ENCODE assay signal across 11 mouse cellular contexts in genomic region chr5:51868223-51868713, GRCm38 (mm10).
A peak's percentile ranks its signal among the peaks of the same experiment; 100 is the strongest.
DNase-seq lines count a peak whose midpoint lies in the region; ATAC-seq lines count a peak whose summit lies in the region.
"Had no signal": no experiment of that assay in that cellular context is flagged by ENCODE, and none has a peak within 500 bp of the region (broad histone marks: within the 10 kb centered on the region; RNA-seq: fewer than 3 reads in every experiment).

No protein-coding gene starts in this region.

- peak overlapping the region; percentile 4; the same call in 1 of the 2 replicates for H3K4me3 ChIP-seq in limb, embryonic 15.5 days
- 0 out of 2 replicates have a peak overlapping the region, but pooled peaks have one; percentile 9 for H3K4me3 ChIP-seq in stomach, embryonic 16.5 days (replicated peaks; ENCODE audit: low read length)
- H3K4me3 ChIP-seq: embryonic facial prominence, embryonic 15.5 days; megakaryocyte, embryonic 14.5 days had no signal

- H3K4me1 ChIP-seq in limb, embryonic 15.5 days = peaks cover 3% of the 10 kb centered on the region; the same call in 1 of the 2 replicates
- H3K4me1 ChIP-seq in stomach, embryonic 16.5 days (ENCODE audit: control insufficient read depth, insufficient read depth, low read length) = 0 out of 2 replicates have a peak, but pooled peaks cover 4% of the 10 kb centered on the region
- H3K4me1 ChIP-seq: embryonic facial prominence, embryonic 15.5 days; megakaryocyte, embryonic 14.5 days had no signal

- peak overlapping the region; percentile 15 for H3K4me2 ChIP-seq in limb, embryonic 15.5 days
- H3K4me2 ChIP-seq in stomach, embryonic 16.5 days (ENCODE audit: low read depth, low read length) = peak overlapping the region; percentile 38
- H3K4me2 ChIP-seq: embryonic facial prominence, embryonic 15.5 days had no signal

- intact Hi-C loops in left cerebral cortex, postnatal 4 days (cut with DNase I) = no loop called here

- 49% methylated on average over 18 of the region's 18 CpGs for WGBS in limb, embryonic 15.5 days
- WGBS in stomach, embryonic 16.5 days = 51% methylated on average over 18 of the region's 18 CpGs

- H3K27ac ChIP-seq in limb, embryonic 15.5 days = no peak overlapping the region
- no peak overlapping the region for H3K27ac ChIP-seq in stomach, embryonic 16.5 days (ENCODE audit: low read length)
- H3K27ac ChIP-seq: embryonic facial prominence, embryonic 15.5 days had no signal

- no peaks in the 10 kb centered on the region for H3K36me3 ChIP-seq in limb, embryonic 15.5 days
- H3K36me3 ChIP-seq in stomach, embryonic 16.5 days (ENCODE audit: control insufficient read depth, insufficient read depth, low read length) = no peaks in the 10 kb centered on the region
- H3K36me3 ChIP-seq: embryonic facial prominence, embryonic 15.5 days had no signal

- no peak for ATAC-seq in limb, embryonic 15.5 days (ENCODE audit: insufficient number of reproducible peaks, low FRiP score, low TSS enrichment, low read depth)
- ATAC-seq in stomach, embryonic 16.5 days (ENCODE audit: insufficient read depth, low FRiP score) = no peak
- ATAC-seq in activated CD4-positive, CD25-positive, alpha-beta regulatory T cell, adult 4 months = no peak

- no peaks in the 10 kb centered on the region for H3K9me3 ChIP-seq in limb, embryonic 15.5 days
- H3K9me3 ChIP-seq in stomach, embryonic 16.5 days (replicated peaks; ENCODE audit: control insufficient read depth, low read length) = no peaks in the 10 kb centered on the region
- H3K9me3 ChIP-seq: embryonic facial prominence, embryonic 15.5 days had no signal

- no peaks in the 10 kb centered on the region for H3K27me3 ChIP-seq in limb, embryonic 15.5 days
- H3K27me3 ChIP-seq in stomach, embryonic 16.5 days (ENCODE audit: control insufficient read depth, insufficient read depth, low read length) = no peaks in the 10 kb centered on the region
- H3K27me3 ChIP-seq: embryonic facial prominence, embryonic 15.5 days; megakaryocyte, embryonic 14.5 days had no signal

- no peak overlapping the region for H3K9ac ChIP-seq in limb, embryonic 15.5 days
- H3K9ac ChIP-seq in stomach, embryonic 16.5 days (ENCODE audit: low read length) = no peak overlapping the region
- H3K9ac ChIP-seq: embryonic facial prominence, embryonic 15.5 days had no signal

- DNase-seq in cerebellum, adult 9-10 months = peak; percentile 10
- DNase-seq in cerebellum, adult 11 months = no peak
- DNase-seq in left cerebral cortex, postnatal 4 days = peak; percentile 17
- no peak for DNase-seq in left cerebral cortex, adult 11 months (ENCODE audit: low spot score)
- DNase-seq in spleen, postnatal 10 days (ENCODE audit: low spot score in 2 of 2) = no peak
- DNase-seq: retina, postnatal 1 day had no signal

Comparison
In these comparisons a context has a peak if more than half of its experiments do, and no peak if none do; other contexts are left out.
1. DNase-seq: peak in cerebellum, adult 9-10 months (single experiment) and left cerebral cortex, postnatal 4 days (single experiment); none in cerebellum, adult 11 months (single experiment), left cerebral cortex, adult 11 months (single experiment) and spleen, postnatal 10 days (0 of 2).